Mouse (Mus musculus): Measurements from ENCODE around the gene Erp27. TPM values are rescaled to one million over a fixed set of nuclear protein-coding genes. Genes with fewer than 3 reads are reported as not detected.

The Erp27 gene
- polyA plus RNA-seq, 1 experiment from 2014 or later, result 0.28 TPM

- no peaks in the 10 kb centered on the region for H3K9me3 ChIP-seq (replicated peaks)
- H3K4me3 ChIP-seq (replicated peaks), result no peak overlapping the region
- no peak overlapping the region for H3K27ac ChIP-seq (replicated peaks)
- H3K4me2 ChIP-seq, result no peak overlapping the region
- no peaks in the 10 kb centered on the region for H3K36me3 ChIP-seq (replicated peaks)
- 67% methylated on average over 9 of the region's 9 CpGs for WGBS (ENCODE audit: insufficient replicate concordance)
- ATAC-seq (ENCODE audit: insufficient read depth), result no peak
- H3K27me3 ChIP-seq, result no peaks in the 10 kb centered on the region
- H3K9ac ChIP-seq, result no peak overlapping the region
- no peaks in the 10 kb centered on the region for H3K4me1 ChIP-seq (replicated peaks)
These were observed 30.9 kb upstream of the Erp27 start for GRCm38 (mm10) chr6:136952930-136953329.

- Histone ChIP-seq H3K27me3 (no peaks in the 10 kb centered on the region), H3K4me3 (replicated peaks) (no peak overlapping the region), H3K4me2 (no peak overlapping the region), H3K9ac (no peak overlapping the region), H3K9me3 (replicated peaks) (no peaks in the 10 kb centered on the region), H3K27ac (replicated peaks) (no peak overlapping the region), H3K36me3 (replicated peaks) (no peaks in the 10 kb centered on the region), H3K4me1 (replicated peaks) (no peaks in the 10 kb centered on the region)
- no peak for ATAC-seq (ENCODE audit: insufficient read depth)
- 70% methylated on average over 2 of the region's 2 CpGs for WGBS (ENCODE audit: insufficient replicate concordance)
These were observed 28.2 kb upstream of the Erp27 start for GRCm38 (mm10) chr6:136950171-136950570.

GRCm38 (mm10) chr6:136947716-136948115, 25.7 kb upstream of the Erp27 start:
- no peaks in the 10 kb centered on the region for H3K27me3 ChIP-seq
- H3K4me3 ChIP-seq (replicated peaks), result no peak overlapping the region
- H3K9me3 ChIP-seq (replicated peaks), result no peaks in the 10 kb centered on the region
- WGBS (ENCODE audit: insufficient replicate concordance), result 61% methylated on average over 4 of the region's 4 CpGs
- no peak for ATAC-seq (ENCODE audit: insufficient read depth)
- no peak overlapping the region for H3K9ac ChIP-seq
- H3K36me3 ChIP-seq (replicated peaks), result no peaks in the 10 kb centered on the region
- no peak overlapping the region for H3K27ac ChIP-seq (replicated peaks)
- peaks cover 10% of the 10 kb centered on the region for H3K4me1 ChIP-seq (replicated peaks)
- H3K4me2 ChIP-seq, result no peak overlapping the region

GRCm38 (mm10) chr6:136946943-136947342, 25.0 kb upstream of the Erp27 start:
- Histone ChIP-seq H3K9me3 (replicated peaks) (no peaks in the 10 kb centered on the region), H3K27me3 (no peaks in the 10 kb centered on the region), H3K27ac (replicated peaks) (no peak overlapping the region), H3K4me1 (replicated peaks) (peaks cover 16% of the 10 kb centered on the region), H3K9ac (no peak overlapping the region), H3K36me3 (replicated peaks) (no peaks in the 10 kb centered on the region), H3K4me2 (no peak overlapping the region), H3K4me3 (replicated peaks) (no peak overlapping the region)
- 45% methylated on average over 9 of the region's 9 CpGs for WGBS (ENCODE audit: insufficient replicate concordance)
- no peak for ATAC-seq (ENCODE audit: insufficient read depth)

GRCm38 (mm10) chr6:136946241-136946640, 24.3 kb upstream of the Erp27 start:
- Histone ChIP-seq H3K9ac (no peak overlapping the region), H3K9me3 (replicated peaks) (no peaks in the 10 kb centered on the region), H3K4me2 (no peak overlapping the region), H3K27me3 (no peaks in the 10 kb centered on the region), H3K27ac (replicated peaks) (no peak overlapping the region), H3K4me3 (replicated peaks) (no peak overlapping the region), H3K36me3 (replicated peaks) (no peaks in the 10 kb centered on the region), H3K4me1 (replicated peaks) (peaks cover 18% of the 10 kb centered on the region)
- WGBS (ENCODE audit: insufficient replicate concordance), result 37% methylated on average over 5 of the region's 5 CpGs
- no peak for ATAC-seq (ENCODE audit: insufficient read depth)

GRCm38 (mm10) chr6:136944511-136944910, 22.5 kb upstream of the Erp27 start:
- Histone ChIP-seq H3K27ac (replicated peaks) (no peak overlapping the region), H3K4me1 (replicated peaks) (peaks cover 35% of the 10 kb centered on the region)
- whole genome bisulfite sequencing (ENCODE audit: insufficient replicate concordance), result 22% methylated on average over 8 of the region's 8 CpGs

GRCm38 (mm10) chr6:136943392-136943791, 21.4 kb upstream of the Erp27 start:
- Histone ChIP-seq H3K9ac (no peak overlapping the region), H3K9me3 (replicated peaks) (no peaks in the 10 kb centered on the region), H3K4me2 (no peak overlapping the region), H3K4me3 (replicated peaks) (no peak overlapping the region), H3K4me1 (replicated peaks) (peaks cover 38% of the 10 kb centered on the region), H3K27me3 (no peaks in the 10 kb centered on the region), H3K27ac (replicated peaks) (0 out of 2 replicates have a peak overlapping the region, but pooled peaks have one; percentile 6), H3K36me3 (replicated peaks) (no peaks in the 10 kb centered on the region)
- peak; percentile 28; the same call in 1 of the 2 replicates for ATAC-seq (ENCODE audit: insufficient read depth)

More at GRCm38 (mm10) chr6:136944511-136944910, 22.5 kb upstream of the Erp27 start:
- H3K4me3 ChIP-seq (replicated peaks), result no peak overlapping the region
- H3K4me2 ChIP-seq, result no peak overlapping the region
- no peaks in the 10 kb centered on the region for H3K9me3 ChIP-seq (replicated peaks)
- H3K27me3 ChIP-seq, result no peaks in the 10 kb centered on the region
- no peak overlapping the region for H3K9ac ChIP-seq
- no peak for ATAC-seq (ENCODE audit: insufficient read depth)
- no peaks in the 10 kb centered on the region for H3K36me3 ChIP-seq (replicated peaks)

- Histone ChIP-seq H3K27me3 (no peaks in the 10 kb centered on the region), H3K4me3 (replicated peaks) (no peak overlapping the region), H3K27ac (replicated peaks) (no peak overlapping the region), H3K36me3 (replicated peaks) (no peaks in the 10 kb centered on the region), H3K9ac (no peak overlapping the region), H3K4me2 (no peak overlapping the region), H3K4me1 (replicated peaks) (peaks cover 38% of the 10 kb centered on the region), H3K9me3 (replicated peaks) (no peaks in the 10 kb centered on the region)
- WGBS (ENCODE audit: insufficient replicate concordance), result 64% methylated on average over 9 of the region's 9 CpGs
- ATAC-seq (ENCODE audit: insufficient read depth), result no peak
These were observed 20.3 kb upstream of the Erp27 start for GRCm38 (mm10) chr6:136942280-136942679.

GRCm38 (mm10) chr6:136941051-136942021, 19.4 kb upstream of the Erp27 start, which contains the start of gene Arhgdib:
Gene Arhgdib (minus strand): TSS chr6:136941899.
- peak within 1 kb of the TSS; percentile 18 for H3K9ac ChIP-seq
- peak within 1 kb of the TSS; percentile 43 for H3K4me3 ChIP-seq (replicated peaks)

GRCm38 (mm10) chr6:136940188-136940960, 18.4 kb upstream of the Erp27 start:
- Histone ChIP-seq H3K4me3 (replicated peaks) (peak overlapping the region; percentile 43), H3K27me3 (no peaks in the 10 kb centered on the region), H3K9me3 (replicated peaks) (no peaks in the 10 kb centered on the region), H3K27ac (replicated peaks) (peak overlapping the region; percentile 80), H3K36me3 (replicated peaks) (no peaks in the 10 kb centered on the region), H3K9ac (peak overlapping the region; percentile 15; the same call in 1 of the 2 replicates), H3K4me1 (replicated peaks) (peaks cover 38% of the 10 kb centered on the region), H3K4me2 (peak overlapping the region; percentile 33)
- no peak for ATAC-seq (ENCODE audit: insufficient read depth)
- WGBS (ENCODE audit: insufficient replicate concordance), result 23% methylated on average over 11 of the region's 11 CpGs

More at GRCm38 (mm10) chr6:136941051-136942021, 19.4 kb upstream of the Erp27 start, which contains the start of gene Arhgdib:
- Histone ChIP-seq H3K9me3 (replicated peaks) (no peaks in the 10 kb centered on the region), H3K27me3 (no peaks in the 10 kb centered on the region), H3K36me3 (replicated peaks) (no peaks in the 10 kb centered on the region), H3K27ac (replicated peaks) (peak within 1 kb of the TSS; percentile 80), H3K4me2 (peak within 1 kb of the TSS; percentile 37), H3K4me1 (replicated peaks) (peaks cover 38% of the 10 kb centered on the region)
- 7% methylated on average over 12 of the region's 12 CpGs for WGBS (ENCODE audit: insufficient replicate concordance)
- ATAC-seq (ENCODE audit: insufficient read depth), result peak; percentile 19; the same call in 1 of the 2 replicates
